Mouse (Mus musculus) T-helper 1 cell (primary cell): Measurements from ENCODE around the gene Gbp3.

Experiments used
- in situ Hi-C: fragments of 300-600 bp; cut with MboI, MseI; formaldehyde crosslinking; loops from one replicate; pipeline ENCODE4 v1.15.1; 2025; ENCODE audit warnings: high pct_unique_total_duplicates

Gbp3 gene

GRCm38 (mm10) chr3:142588888-142589287 is 29.1 kb downstream of the Gbp3 start:
- in situ Hi-C loops = no loop called here

- in situ Hi-C loops = no loop called here
Measured at GRCm38 (mm10) chr3:142590431-142591067, 30.7 kb downstream of the Gbp3 start.

DNA sequence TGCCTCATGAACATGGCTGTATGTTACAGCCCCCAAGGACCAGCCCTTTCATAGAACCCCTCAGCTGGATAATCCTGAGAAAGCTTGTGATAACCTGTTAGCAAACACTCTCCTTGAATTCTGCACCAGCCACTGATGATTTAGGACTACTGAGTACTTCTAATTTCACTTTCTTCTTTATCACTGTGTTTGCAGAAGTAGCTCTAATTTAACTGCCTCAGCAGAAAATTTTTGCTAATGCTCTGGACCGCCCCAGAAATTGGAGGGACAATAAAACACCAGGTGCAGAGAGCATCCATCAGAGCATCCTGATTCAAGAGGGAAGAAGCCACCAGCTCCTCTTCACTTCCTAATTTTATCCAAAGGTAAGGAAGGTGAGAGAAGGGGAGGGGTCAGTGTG is 34.7 kb downstream of the Gbp3 start, which contains the start of gene Gbp2b:
Gene Gbp2b (plus strand): TSS at position 301 of the 400 bp plus-strand sequence.
- in situ Hi-C loops = no loop called here

- in situ Hi-C loops = no loop called here
Measured at GRCm38 (mm10) chr3:142597923-142598322, 38.1 kb downstream of the Gbp3 start.

DNA sequence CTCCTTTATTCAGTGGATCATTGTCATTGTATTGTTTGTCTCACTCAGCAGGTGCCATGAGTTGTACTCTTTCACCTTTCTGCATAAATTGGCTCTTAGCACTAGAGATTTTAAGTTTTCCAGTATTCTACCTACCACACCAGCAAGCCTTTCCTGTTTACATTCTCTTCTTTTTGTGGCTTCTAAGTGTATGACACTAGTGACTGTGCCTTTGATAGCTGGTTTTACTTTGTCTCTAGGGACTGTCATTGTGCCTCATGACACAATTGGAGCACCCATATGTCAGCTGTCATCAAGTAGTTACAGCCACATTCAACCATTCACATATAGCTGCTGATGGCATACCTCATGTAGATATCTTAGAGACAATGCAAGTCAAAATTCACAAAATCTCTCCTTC is 41.8 kb downstream of the Gbp3 start:
- in situ Hi-C loops = no loop called here

DNA sequence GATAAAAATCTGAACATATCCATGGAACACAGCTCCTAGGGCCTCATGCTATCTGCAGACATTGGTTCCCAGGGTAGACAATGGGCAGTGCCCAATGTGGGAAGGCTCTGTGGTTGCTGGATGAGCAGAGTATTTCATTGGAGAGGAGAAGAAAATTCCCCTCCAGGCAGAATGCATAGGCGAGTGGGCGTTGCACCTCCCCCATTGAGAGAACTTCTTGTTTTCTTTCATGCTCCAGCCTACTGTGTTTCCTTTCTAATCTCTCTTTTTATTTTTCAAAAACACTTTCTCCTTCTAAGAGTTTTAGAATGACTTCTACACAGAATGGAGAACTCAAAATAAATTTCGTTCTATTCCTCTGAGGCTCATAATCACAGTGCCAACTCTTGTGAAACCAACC is 58.8 kb downstream of the Gbp3 start:
- in situ Hi-C loops = no loop called here

GRCm38 (mm10) chr3:142619606-142620005 is 59.8 kb downstream of the Gbp3 start:
- in situ Hi-C loops = loop anchor here (5.0 kb wide), 1 partner anchor 127 kb away; the partner anchor contains the start of gene Gbp5

- in situ Hi-C loops = loop anchor here (5.0 kb wide), 1 partner anchor 128 kb away; the partner anchor contains the start of gene Gbp5
Measured at GRCm38 (mm10) chr3:142620111-142620955, 60.5 kb downstream of the Gbp3 start, which contains the start of gene Gbp2. TSS of gene Gbp2 (plus strand) at chr3:142620602.

DNA sequence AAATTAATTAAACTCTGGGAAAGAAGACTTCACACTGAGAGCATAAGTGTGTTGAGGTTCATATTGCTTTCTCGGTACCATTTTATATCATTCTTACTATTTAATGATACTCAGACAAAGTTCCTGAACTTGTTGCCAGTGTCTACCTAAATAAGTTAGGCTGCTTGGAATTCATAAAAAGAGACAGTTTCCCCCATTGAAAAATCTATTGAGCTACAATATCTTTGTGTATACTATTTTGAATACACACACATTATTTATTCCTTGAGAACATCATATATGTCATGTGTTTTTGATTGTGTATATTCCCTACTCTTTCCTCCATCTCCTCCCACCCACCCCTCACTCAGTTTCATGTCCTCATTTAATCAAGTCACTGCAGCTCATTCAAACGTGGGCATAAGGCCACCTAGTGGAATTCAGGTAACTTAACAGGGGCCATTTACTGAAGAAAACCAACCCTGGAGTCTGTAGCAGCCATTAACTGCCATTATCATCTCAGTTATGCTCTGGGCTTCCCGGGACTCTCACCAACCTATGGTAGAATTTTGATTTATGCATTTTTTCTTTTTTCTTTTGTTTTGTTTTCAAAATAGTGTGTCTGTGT is 61.2 kb downstream of the Gbp3 start:
- in situ Hi-C loops = loop anchor here (5.0 kb wide), 1 partner anchor 129 kb away; the partner anchor contains the start of gene Gbp5
